Mouse (Mus musculus): ENCODE data around the gene Il9.

GRCm38 (mm10) chr13:56529031-56529430 lies 47.0 kb upstream of the Il9 start:
- TF ChIP-seq HCFC1 (IDR thresholded peaks at IDR 0.05; ENCODE audit: low read depth, low read length): no peak
- no peak for TF ChIP-seq CTCF (IDR thresholded peaks at IDR 0.05 in 2 of 3, conservative IDR thresholded peaks at IDR 0.05 in 1 of 3; ENCODE audit: control insufficient read depth in 1 of 3, insufficient read depth in 1 of 3, low read depth in 2 of 3, low read length in 3 of 3, poor library complexity in 1 of 3, severe bottlenecking in 1 of 3)
- TF ChIP-seq MAFK (IDR thresholded peaks at IDR 0.05; ENCODE audit: borderline replicate concordance, low read depth, low read length): no peak
- TF ChIP-seq POLR2A (IDR thresholded peaks at IDR 0.05; ENCODE audit: control insufficient read depth in 1 of 2, insufficient read depth in 1 of 2, low read depth in 1 of 2, low read length in 2 of 2, poor library complexity in 1 of 2): no peak
- TF ChIP-seq MAX (IDR thresholded peaks at IDR 0.05; ENCODE audit: low read length): no peak
- peak; percentile 92 for TF ChIP-seq ZNF384 (IDR thresholded peaks at IDR 0.05; ENCODE audit: low read depth, low read length)
- TF ChIP-seq EP300 (IDR thresholded peaks at IDR 0.05; ENCODE audit: low read depth in 1 of 2, low read length in 2 of 2): peak; percentile 75 to 87
- no peak for TF ChIP-seq USF1 (IDR thresholded peaks at IDR 0.05; ENCODE audit: low read depth, low read length)
- no peak for TF ChIP-seq UBTF (IDR thresholded peaks at IDR 0.05; ENCODE audit: borderline replicate concordance, insufficient read depth, low read depth, low read length)
- TF ChIP-seq KAT2A (conservative IDR thresholded peaks at IDR 0.05; ENCODE audit: low read depth, low read length): no peak
- no peak for TF ChIP-seq E2F4 (IDR thresholded peaks at IDR 0.05; ENCODE audit: borderline replicate concordance, low read depth, low read length)
- peak; percentile 82 for TF ChIP-seq GATA1 (IDR thresholded peaks at IDR 0.05; ENCODE audit: low read depth, low read length)

All from MEL (cell line).